Mouse (Mus musculus) thymus, adult 2 months (tissue): ENCODE results near the gene Plxnc1. TPM values are rescaled to one million over a fixed set of nuclear protein-coding genes. Genes with fewer than 3 reads are reported as not detected.

Experiments
- DNase-seq: peaks from one replicate; pipeline ENCODE4 v3.0.0; 2021
- H3K27ac ChIP-seq: fragments of 200-500 bp; 2 replicates; pipeline ENCODE4 v1.5.1; 2012; ENCODE audit warnings: low read length, control low read depth; ENCODE audit not compliant: control insufficient read depth, insufficient read depth
- H3K27me3 ChIP-seq: fragments of 200-500 bp; 2 replicates; pipeline ENCODE4 v1.6.1; 2012; ENCODE audit warnings: mild to moderate bottlenecking, low read length, moderate library complexity, mixed read lengths; ENCODE audit not compliant: control insufficient read depth, insufficient read depth
- H3K36me3 ChIP-seq: fragments of 200-500 bp; 2 replicates; pipeline ENCODE4 v1.6.1; 2012; ENCODE audit warnings: mild to moderate bottlenecking, low read length, moderate library complexity; ENCODE audit not compliant: control insufficient read depth, insufficient read depth
- H3K4me1 ChIP-seq: fragments of 200-500 bp; replicated peaks from 2 replicates; pipeline ENCODE4 v1.6.1; 2012; ENCODE audit warnings: low read length; ENCODE audit not compliant: control insufficient read depth, insufficient read depth
- H3K4me3 ChIP-seq: fragments of 200-500 bp; 2 replicates; pipeline ENCODE4 v1.5.1; 2012; ENCODE audit warnings: mild to moderate bottlenecking, low read length, control low read depth, moderate library complexity; ENCODE audit not compliant: control insufficient read depth, insufficient read depth
- CTCF ChIP-seq: fragments of 200-500 bp; IDR thresholded peaks from 2 replicates; pipeline ENCODE4 v1.5.1; 2012; ENCODE audit warnings: mild to moderate bottlenecking, control low read depth, low read length, moderate library complexity, borderline replicate concordance; ENCODE audit not compliant: control insufficient read depth, poor library complexity, insufficient read depth; ENCODE audit errors: extremely low read depth
- POLR2A ChIP-seq: fragments of 200-500 bp; IDR thresholded peaks from 2 replicates; pipeline ENCODE4 v1.6.1; 2012; ENCODE audit warnings: mild to moderate bottlenecking, low read length, control low read depth, moderate library complexity; ENCODE audit not compliant: control insufficient read depth, poor library complexity, insufficient read depth; ENCODE audit errors: extremely low read depth
- WGBS: fragments of 180-500 bp; shearing (Covaris S2); methylation state at CpG from one replicate; pipeline ENCODE4 v1.1.7; 2018; 5-methylcytosine and 5-hydroxymethylcytosine counted together
- polyA plus RNA-seq: library from polyadenylated mRNA; depleted of rRNA; stranded (reverse); fragments of >200 nt; gene quantifications from 2 replicates; pipeline ENCODE4 v1.2.3, GENCODE M21; 2012

Plxnc1 gene
- polyA plus RNA-seq, 1 experiment = 8.7 TPM

GRCm38 (mm10) chr10:94931961-94932832 lies 12.4 kb downstream of the Plxnc1 start:
- Histone ChIP-seq H3K27me3 (no peaks in the 10 kb centered on the region), H3K4me3 (no peak overlapping the region), H3K27ac (no peak overlapping the region), H3K4me1 (no peaks in the 10 kb centered on the region; the same call in 1 of the 2 replicates), H3K36me3 (no peaks in the 10 kb centered on the region)
- TF ChIP-seq CTCF = no peak
- no peak for TF ChIP-seq POLR2A
- no peak for DNase-seq
- 55% methylated on average over 9 of the region's 9 CpGs for WGBS

- no peak for DNase-seq
- H3K4me1 ChIP-seq = no peaks in the 10 kb centered on the region
- H3K27me3 ChIP-seq = no peaks in the 10 kb centered on the region
- no peak overlapping the region for H3K27ac ChIP-seq
- H3K36me3 ChIP-seq = no peaks in the 10 kb centered on the region
- WGBS = 60% methylated on average over 4 of the region's 4 CpGs
- TF ChIP-seq POLR2A = no peak
- no peak for TF ChIP-seq CTCF
- no peak overlapping the region for H3K4me3 ChIP-seq
Measured at GRCm38 (mm10) chr10:94928164-94928563, 16.5 kb downstream of the Plxnc1 start.

- Histone ChIP-seq H3K27me3 (no peaks in the 10 kb centered on the region), H3K4me3 (no peak overlapping the region), H3K4me1 (no peaks in the 10 kb centered on the region; the same call in 1 of the 2 replicates), H3K27ac (no peak overlapping the region), H3K36me3 (no peaks in the 10 kb centered on the region)
- TF ChIP-seq POLR2A = no peak
- TF ChIP-seq CTCF = no peak
- WGBS = 90% methylated on average over 3 of the region's 3 CpGs
- no peak for DNase-seq
Measured at GRCm38 (mm10) chr10:94926297-94926696, 18.3 kb downstream of the Plxnc1 start.

GRCm38 (mm10) chr10:94924878-94925277 lies 19.8 kb downstream of the Plxnc1 start:
- TF ChIP-seq POLR2A = no peak
- TF ChIP-seq CTCF = no peak
- no peak for DNase-seq
- no peak overlapping the region for H3K4me3 ChIP-seq
- no peaks in the 10 kb centered on the region for H3K36me3 ChIP-seq
- H3K27ac ChIP-seq = no peak overlapping the region
- H3K4me1 ChIP-seq = no peaks in the 10 kb centered on the region; the same call in 1 of the 2 replicates
- 95% methylated on average over 4 of the region's 4 CpGs for WGBS
- no peaks in the 10 kb centered on the region for H3K27me3 ChIP-seq

DNA sequence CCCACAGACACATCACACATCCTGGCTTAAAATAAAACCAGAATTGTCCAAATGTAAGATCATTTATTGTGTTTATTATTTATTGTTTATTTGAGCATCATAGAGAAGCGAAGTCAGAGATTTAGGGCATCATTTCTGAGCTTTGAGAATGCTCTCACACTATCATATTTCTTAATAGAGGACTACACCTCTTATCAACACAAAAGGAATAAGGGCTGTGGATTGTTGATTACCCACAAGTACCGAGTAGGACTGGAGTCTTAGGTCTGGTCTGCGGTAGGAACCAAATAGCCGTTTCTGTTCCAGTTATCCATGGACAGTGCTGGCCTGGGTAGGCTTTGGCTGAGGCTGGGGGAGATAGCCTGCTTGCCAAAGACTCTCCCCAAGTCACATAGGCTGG lies 20.2 kb downstream of the Plxnc1 start:
- H3K4me1 ChIP-seq = peaks cover 3% of the 10 kb centered on the region; the same call in 1 of the 2 replicates
- H3K27ac ChIP-seq = no peak overlapping the region
- H3K36me3 ChIP-seq = no peaks in the 10 kb centered on the region
- no peaks in the 10 kb centered on the region for H3K27me3 ChIP-seq
- TF ChIP-seq POLR2A (no peak), CTCF (no peak)
- no peak overlapping the region for H3K4me3 ChIP-seq
- DNase-seq = no peak
- 97% methylated on average over 4 of the region's 4 CpGs for WGBS

- Histone ChIP-seq H3K4me3 (no peak overlapping the region), H3K27me3 (no peaks in the 10 kb centered on the region), H3K27ac (no peak overlapping the region), H3K36me3 (no peaks in the 10 kb centered on the region), H3K4me1 (peaks cover 7% of the 10 kb centered on the region; the same call in 1 of the 2 replicates)
- 32% methylated on average over 7 of the region's 7 CpGs for WGBS
- TF ChIP-seq POLR2A = no peak
- TF ChIP-seq CTCF = no peak
- no peak for DNase-seq
Measured at GRCm38 (mm10) chr10:94923337-94923762, 21.3 kb downstream of the Plxnc1 start.
